Mouse (Mus musculus) neural tube, embryonic 13.5 days (tissue): ENCODE measurements around the gene Zkscan14. TPM values are rescaled to one million over a fixed set of nuclear protein-coding genes. Genes with fewer than 3 reads are reported as not detected.

ENCODE experiments used
- ATAC-seq: fragments of 200-750 bp; cut with Nextera tagmentation; 2 replicates; pipeline ENCODE4 v1.8.0; 2017; ENCODE audit warnings: low read depth, mild to moderate bottlenecking, moderate TSS enrichment, moderate library complexity
- H3K27ac ChIP-seq: fragments of 300-500 bp; sonication (generic); replicated peaks from 2 replicates; pipeline ENCODE4 v1.5.1; 2015; ENCODE audit warnings: moderate library complexity, mild to moderate bottlenecking, inconsistent platforms
- H3K27me3 ChIP-seq: fragments of 300-500 bp; sonication (generic); 2 replicates; pipeline ENCODE4 v1.6.1; 2015; ENCODE audit warnings: mild to moderate bottlenecking, inconsistent platforms
- H3K36me3 ChIP-seq: fragments of 300-500 bp; sonication (generic); 2 replicates; pipeline ENCODE4 v1.6.1; 2015; ENCODE audit warnings: mild to moderate bottlenecking, inconsistent platforms
- H3K4me1 ChIP-seq: fragments of 300-500 bp; sonication (generic); replicated peaks from 2 replicates; pipeline ENCODE4 v1.6.1; 2015; ENCODE audit warnings: inconsistent platforms
- H3K4me2 ChIP-seq: fragments of 300-500 bp; sonication (generic); 2 replicates; pipeline ENCODE4 v1.6.1; 2015; ENCODE audit warnings: inconsistent platforms, mild to moderate bottlenecking, moderate library complexity
- H3K4me3 ChIP-seq: fragments of 300-500 bp; sonication (generic); 2 replicates; pipeline ENCODE4 v1.5.1; 2015; ENCODE audit warnings: mild to moderate bottlenecking, inconsistent platforms
- H3K9ac ChIP-seq: fragments of 300-500 bp; sonication (generic); 2 replicates; pipeline ENCODE4 v1.6.1; 2015; ENCODE audit warnings: moderate library complexity, mild to moderate bottlenecking, inconsistent platforms
- H3K9me3 ChIP-seq: fragments of 300-500 bp; sonication (generic); 2 replicates; pipeline ENCODE4 v1.6.1; 2016; ENCODE audit warnings: inconsistent platforms
- WGBS: fragments of 180-500 bp; shearing (Covaris S2); methylation state at CpG from one replicate; pipeline ENCODE4 v1.1.7; 2015; 5-methylcytosine and 5-hydroxymethylcytosine counted together
- polyA plus RNA-seq: library from polyadenylated mRNA; unstranded; fragments of >200 nt; fragmentation: Nextera tagmentation; extraction: Ambion mirVana; gene quantifications from 2 replicates; pipeline ENCODE4 v1.2.1, GENCODE M21; 2015

Gene Zkscan14
- polyA plus RNA-seq, 1 experiment from 2014 or later = 13.6 TPM

GRCm38 (mm10) chr5:145161361-145161760 is 40.3 kb downstream of the Zkscan14 start:
- H3K27ac ChIP-seq = no peak overlapping the region
- WGBS = 96% methylated on average over 14 of the region's 14 CpGs
- no peaks in the 10 kb centered on the region for H3K27me3 ChIP-seq
- H3K4me2 ChIP-seq = no peak overlapping the region
- H3K36me3 ChIP-seq = peaks cover 80% of the 10 kb centered on the region
- H3K9me3 ChIP-seq = no peaks in the 10 kb centered on the region
- no peak for ATAC-seq
- no peak overlapping the region for H3K4me3 ChIP-seq
- H3K4me1 ChIP-seq = peaks cover 24% of the 10 kb centered on the region
- H3K9ac ChIP-seq = no peak overlapping the region

DNA sequence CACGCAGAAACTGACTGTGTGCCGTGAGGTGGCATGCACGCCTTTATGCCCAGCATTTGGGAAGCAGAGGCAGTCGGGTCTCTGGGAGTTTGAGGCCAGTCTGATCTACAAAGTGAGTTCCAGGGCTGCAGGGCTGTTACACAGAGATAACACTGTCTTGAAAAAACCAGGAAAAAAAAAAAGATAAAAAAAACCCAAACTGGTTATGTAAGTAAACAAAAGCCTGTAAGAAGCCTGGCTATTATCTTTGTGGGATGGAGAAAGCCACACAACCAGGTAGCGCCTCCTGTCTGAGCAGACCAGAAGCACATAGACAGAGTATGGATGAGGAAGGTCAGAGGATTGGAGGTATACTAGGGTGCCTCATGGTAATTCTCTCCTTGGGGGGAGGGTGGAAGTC is 49.0 kb downstream of the Zkscan14 start:
- WGBS = 96% methylated on average over 5 of the region's 5 CpGs
- Histone ChIP-seq H3K4me2 (no peak overlapping the region), H3K9ac (no peak overlapping the region), H3K4me3 (no peak overlapping the region), H3K27ac (no peak overlapping the region), H3K36me3 (peaks cover 93% of the 10 kb centered on the region), H3K27me3 (no peaks in the 10 kb centered on the region), H3K9me3 (no peaks in the 10 kb centered on the region), H3K4me1 (no peaks in the 10 kb centered on the region)
- ATAC-seq = no peak

- Histone ChIP-seq H3K9ac (no peak overlapping the region), H3K27me3 (no peaks in the 10 kb centered on the region), H3K9me3 (no peaks in the 10 kb centered on the region), H3K4me3 (no peak overlapping the region), H3K36me3 (peaks cover 99% of the 10 kb centered on the region), H3K4me1 (no peaks in the 10 kb centered on the region), H3K27ac (no peak overlapping the region), H3K4me2 (no peak overlapping the region)
- WGBS = 87% methylated on average over 6 of the region's 6 CpGs
- ATAC-seq = no peak
Observed at GRCm38 (mm10) chr5:145149294-145149693, 52.4 kb downstream of the Zkscan14 start.

GRCm38 (mm10) chr5:145147748-145148147 is 53.9 kb downstream of the Zkscan14 start:
- no peak for ATAC-seq
- Histone ChIP-seq H3K9me3 (no peaks in the 10 kb centered on the region), H3K27me3 (no peaks in the 10 kb centered on the region), H3K4me2 (no peak overlapping the region), H3K27ac (no peak overlapping the region), H3K4me1 (no peaks in the 10 kb centered on the region), H3K4me3 (no peak overlapping the region), H3K9ac (no peak overlapping the region), H3K36me3 (peaks cover 100% of the 10 kb centered on the region)
- WGBS = 92% methylated on average over 5 of the region's 5 CpGs

Other genes with a start within 250 kb of the Zkscan14 start
- gene Smurf1, start 236.0 kb downstream of the Zkscan14 start, polyA plus RNA-seq = 25.3 and 25.8 TPM in 2 replicates
- not detected in 2 replicates for gene Gm4871, start 169.1 kb downstream of the Zkscan14 start, polyA plus RNA-seq
- gene 1700018F24Rik, start 158.9 kb downstream of the Zkscan14 start, polyA plus RNA-seq = not detected in 2 replicates
- 228 and 239 TPM in 2 replicates for gene Arpc1a, start 118.0 kb downstream of the Zkscan14 start, polyA plus RNA-seq
- gene Kpna7, start 117.8 kb downstream of the Zkscan14 start, polyA plus RNA-seq = not detected in 2 replicates
- 95.1 and 106 TPM in 2 replicates for gene Arpc1b, start 87.7 kb downstream of the Zkscan14 start, polyA plus RNA-seq
- gene Pdap1, start 61.6 kb downstream of the Zkscan14 start, polyA plus RNA-seq = 108 and 123 TPM in 2 replicates
- 206 and 223 TPM in 2 replicates for gene Bud31, start 61.5 kb downstream of the Zkscan14 start, polyA plus RNA-seq
- 18.8 and 20.9 TPM in 2 replicates for gene Ptcd1, start 34.8 kb downstream of the Zkscan14 start, polyA plus RNA-seq
- gene Cpsf4, start 34.7 kb downstream of the Zkscan14 start, polyA plus RNA-seq = 47.7 and 48.9 TPM in 2 replicates
- 763 and 785 TPM in 2 replicates for gene Atp5j2, start 9.8 kb downstream of the Zkscan14 start, polyA plus RNA-seq
- 15.3 and 17.2 TPM in 2 replicates for gene Zkscan5, start 2.7 kb upstream of the Zkscan14 start, polyA plus RNA-seq
- gene Zfp655, start 29.8 kb upstream of the Zkscan14 start, polyA plus RNA-seq = 35.3 and 41.2 TPM in 2 replicates
- 0.49 and 0.91 TPM in 2 replicates for gene Zscan25, start 78.6 kb upstream of the Zkscan14 start, polyA plus RNA-seq
- not detected in 2 replicates for gene Cyp3a57, start 143.4 kb upstream of the Zkscan14 start, polyA plus RNA-seq